Mouse (Mus musculus): ENCODE measurements around the gene Idua.

GRCm38 (mm10) chr5:108648937-108649576 is 11.1 kb upstream of the Idua start:
- TF ChIP-seq POLR2A (IDR thresholded peaks at IDR 0.05; ENCODE audit: control insufficient read depth, extremely low read depth, insufficient read depth, low read length, poor library complexity), result no peak
- no peak for TF ChIP-seq CTCF (IDR thresholded peaks at IDR 0.05; ENCODE audit: borderline replicate concordance, control insufficient read depth, extremely low read depth, insufficient read depth, low read length, poor library complexity)

All from thymus, adult 2 months (tissue).